Mouse (Mus musculus): ENCODE results near the gene Pafah2. TPM values are rescaled to one million over a fixed set of nuclear protein-coding genes. Genes with fewer than 3 reads are reported as not detected.

Pafah2 gene
- polyA plus RNA-seq, 1 experiment from 2014 or later = 7.6 TPM

GRCm38 (mm10) chr4:134432686-134433360 is 36.7 kb downstream of the Pafah2 start:
- Histone ChIP-seq H3K36me3 (no peaks in the 10 kb centered on the region), H3K4me1 (replicated peaks) (peaks cover 26% of the 10 kb centered on the region), H3K27me3 (no peaks in the 10 kb centered on the region), H3K4me2 (no peak overlapping the region), H3K27ac (replicated peaks) (no peak overlapping the region), H3K4me3 (no peak overlapping the region), H3K9ac (no peak overlapping the region), H3K9me3 (no peaks in the 10 kb centered on the region)
- ATAC-seq (ENCODE audit: low FRiP score, low read depth) = no peak
- WGBS = 64% methylated on average over 15 of the region's 15 CpGs

DNA sequence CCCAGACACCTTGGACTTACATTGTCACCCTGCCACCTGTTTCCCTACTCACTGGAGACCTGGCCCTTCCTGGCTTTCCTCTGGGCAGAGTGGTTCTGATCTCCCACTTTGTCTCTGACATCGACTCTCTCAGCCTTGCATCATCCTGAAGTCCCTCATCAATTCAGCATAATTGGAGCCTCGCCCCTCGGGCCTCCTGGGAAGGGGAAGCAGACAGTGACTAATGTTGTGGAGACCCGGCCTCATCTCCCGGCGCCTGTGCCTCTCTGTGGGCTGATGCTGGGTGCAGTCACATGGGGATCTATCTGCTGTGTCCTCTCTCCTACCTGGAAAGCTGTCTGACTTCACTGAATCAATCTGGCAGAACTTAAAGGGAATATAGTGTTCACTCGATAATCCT is 40.1 kb downstream of the Pafah2 start:
- no peak for ATAC-seq (ENCODE audit: low FRiP score, low read depth)
- WGBS = 30% methylated on average over 7 of the region's 7 CpGs
- Histone ChIP-seq H3K27ac (replicated peaks) (no peak overlapping the region), H3K4me1 (replicated peaks) (peaks cover 10% of the 10 kb centered on the region; the same call in 1 of the 2 replicates), H3K27me3 (no peaks in the 10 kb centered on the region), H3K4me2 (no peak overlapping the region), H3K36me3 (no peaks in the 10 kb centered on the region), H3K9me3 (no peaks in the 10 kb centered on the region), H3K9ac (no peak overlapping the region), H3K4me3 (no peak overlapping the region)

DNA sequence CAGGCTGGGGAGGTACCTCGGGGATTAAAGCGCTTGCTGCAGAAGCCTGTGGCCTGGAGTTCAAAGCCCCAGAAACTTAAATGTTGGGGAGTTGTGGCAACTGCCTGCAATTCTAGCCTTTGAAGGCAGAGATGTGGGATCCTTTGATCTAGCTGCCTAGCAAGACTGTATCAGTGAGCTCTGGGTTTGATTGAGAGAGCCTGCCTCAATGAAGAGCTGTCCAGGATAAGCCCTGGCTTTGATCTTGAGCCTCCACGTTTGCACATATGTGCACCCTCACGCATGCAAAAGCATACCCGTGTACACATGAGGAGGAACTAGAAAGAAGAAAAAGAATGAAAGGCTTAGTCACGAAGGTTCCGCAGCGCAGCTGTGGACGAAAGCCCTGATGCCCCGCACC is 40.5 kb downstream of the Pafah2 start:
- Histone ChIP-seq H3K4me1 (replicated peaks) (peaks cover 10% of the 10 kb centered on the region; the same call in 1 of the 2 replicates), H3K9me3 (no peaks in the 10 kb centered on the region), H3K27me3 (no peaks in the 10 kb centered on the region), H3K36me3 (no peaks in the 10 kb centered on the region), H3K27ac (replicated peaks) (no peak overlapping the region; the same call in 1 of the 2 replicates), H3K4me3 (no peak overlapping the region), H3K9ac (no peak overlapping the region), H3K4me2 (no peak overlapping the region)
- WGBS = 69% methylated on average over 10 of the region's 10 CpGs
- ATAC-seq (ENCODE audit: low FRiP score, low read depth) = no peak

GRCm38 (mm10) chr4:134439119-134439518 is 43.0 kb downstream of the Pafah2 start:
- H3K4me1 ChIP-seq (replicated peaks) = peaks cover 10% of the 10 kb centered on the region; the same call in 1 of the 2 replicates
- H3K36me3 ChIP-seq = no peaks in the 10 kb centered on the region
- H3K27ac ChIP-seq (replicated peaks) = no peak overlapping the region
- no peak overlapping the region for H3K4me2 ChIP-seq
- no peak overlapping the region for H3K9ac ChIP-seq
- H3K27me3 ChIP-seq = no peaks in the 10 kb centered on the region
- no peak for ATAC-seq (ENCODE audit: low FRiP score, low read depth)
- H3K4me3 ChIP-seq = no peak overlapping the region
- no peaks in the 10 kb centered on the region for H3K9me3 ChIP-seq
- 79% methylated on average over 3 of the region's 3 CpGs for WGBS

DNA sequence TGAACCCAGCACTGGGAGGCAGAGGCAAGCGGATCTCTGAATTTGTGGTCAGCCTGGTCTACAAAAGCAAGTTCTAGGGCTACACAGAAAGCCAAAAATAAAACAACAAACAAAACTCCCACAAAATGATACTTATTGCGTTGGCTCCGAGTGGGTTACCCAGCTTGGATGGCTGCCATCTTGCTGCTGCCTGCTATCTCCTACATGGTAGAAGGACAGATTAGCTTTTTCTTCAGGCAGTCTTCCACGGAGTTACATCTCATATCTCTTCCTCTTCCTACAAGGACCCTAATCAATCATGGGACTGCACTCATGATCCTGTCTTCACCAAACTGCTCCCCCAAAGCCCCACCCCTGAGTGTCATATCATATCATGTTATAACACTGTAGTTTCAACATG is 43.8 kb downstream of the Pafah2 start:
- 84% methylated on average over 4 of the region's 4 CpGs for WGBS
- H3K4me1 ChIP-seq (replicated peaks) = peaks cover 10% of the 10 kb centered on the region; the same call in 1 of the 2 replicates
- H3K4me3 ChIP-seq = no peak overlapping the region
- H3K9me3 ChIP-seq = no peaks in the 10 kb centered on the region
- no peak for ATAC-seq (ENCODE audit: low FRiP score, low read depth)
- H3K27me3 ChIP-seq = no peaks in the 10 kb centered on the region
- H3K9ac ChIP-seq = no peak overlapping the region
- H3K4me2 ChIP-seq = no peak overlapping the region
- no peaks in the 10 kb centered on the region for H3K36me3 ChIP-seq
- no peak overlapping the region for H3K27ac ChIP-seq (replicated peaks)

DNA sequence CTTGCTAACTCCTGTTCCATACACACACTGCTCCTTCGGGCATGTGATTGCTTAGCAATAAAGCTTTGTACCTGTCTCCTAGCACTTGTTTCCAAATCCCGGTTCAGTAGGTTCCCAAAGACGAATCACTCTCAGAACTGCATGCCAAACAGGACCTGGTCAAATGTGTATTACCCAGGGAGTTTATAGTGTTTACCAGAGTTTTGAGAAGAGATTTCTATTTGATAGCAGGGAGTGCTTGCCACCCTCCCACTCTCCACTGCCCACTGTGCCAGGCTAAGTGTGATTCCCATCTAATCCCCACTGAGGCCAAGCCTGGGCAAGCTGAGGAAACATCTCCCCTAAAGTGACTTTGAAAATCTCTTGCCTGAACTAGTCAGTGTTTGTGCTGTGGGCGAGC is 46.1 kb downstream of the Pafah2 start:
- H3K36me3 ChIP-seq = no peaks in the 10 kb centered on the region
- H3K9me3 ChIP-seq = no peaks in the 10 kb centered on the region
- no peak overlapping the region for H3K27ac ChIP-seq (replicated peaks)
- 91% methylated on average over 4 of the region's 4 CpGs for WGBS
- no peak for ATAC-seq (ENCODE audit: low FRiP score, low read depth)
- no peaks in the 10 kb centered on the region for H3K27me3 ChIP-seq
- peaks cover 16% of the 10 kb centered on the region for H3K4me1 ChIP-seq (replicated peaks)
- H3K9ac ChIP-seq = no peak overlapping the region
- no peak overlapping the region for H3K4me2 ChIP-seq
- no peak overlapping the region for H3K4me3 ChIP-seq

GRCm38 (mm10) chr4:134443589-134443988 is 47.5 kb downstream of the Pafah2 start:
- no peaks in the 10 kb centered on the region for H3K9me3 ChIP-seq
- no peak overlapping the region for H3K4me3 ChIP-seq
- H3K27me3 ChIP-seq = no peaks in the 10 kb centered on the region
- no peaks in the 10 kb centered on the region for H3K36me3 ChIP-seq
- no peak overlapping the region for H3K27ac ChIP-seq (replicated peaks)
- peaks cover 24% of the 10 kb centered on the region for H3K4me1 ChIP-seq (replicated peaks)
- H3K4me2 ChIP-seq = no peak overlapping the region
- WGBS = 46% methylated on average over 7 of the region's 7 CpGs
- ATAC-seq (ENCODE audit: low FRiP score, low read depth) = no peak; the same call in 1 of the 2 replicates
- H3K9ac ChIP-seq = no peak overlapping the region

GRCm38 (mm10) chr4:134444949-134445348 is 48.8 kb downstream of the Pafah2 start:
- Histone ChIP-seq H3K9ac (no peak overlapping the region), H3K27me3 (no peaks in the 10 kb centered on the region), H3K4me3 (no peak overlapping the region), H3K4me1 (replicated peaks) (peaks cover 37% of the 10 kb centered on the region), H3K27ac (replicated peaks) (peak overlapping the region; percentile 70; the same call in 1 of the 2 replicates), H3K9me3 (no peaks in the 10 kb centered on the region), H3K4me2 (no peak overlapping the region), H3K36me3 (no peaks in the 10 kb centered on the region)
- ATAC-seq (ENCODE audit: low FRiP score, low read depth) = no peak
- WGBS = 38% methylated on average over 7 of the region's 7 CpGs

DNA sequence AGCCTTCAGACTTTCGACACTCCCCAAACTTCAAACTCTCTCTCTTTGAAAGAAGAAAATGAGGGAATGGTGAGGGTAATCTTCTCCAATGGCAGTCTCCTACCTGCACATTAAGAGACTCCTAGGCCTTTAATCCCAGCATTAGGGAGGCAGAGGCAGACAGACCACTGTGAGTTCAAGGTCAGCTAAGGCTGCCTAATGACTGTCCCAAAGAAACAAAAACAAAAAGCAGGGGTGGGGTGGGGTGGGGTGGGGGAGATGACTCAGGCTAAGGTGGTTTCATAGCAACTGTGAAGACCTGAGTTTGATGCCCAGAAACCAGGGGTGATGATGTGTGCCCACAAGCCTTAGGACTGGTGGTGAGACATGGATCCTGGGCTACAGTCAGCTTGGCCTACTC is 49.4 kb downstream of the Pafah2 start:
- Histone ChIP-seq H3K27ac (replicated peaks) (0 out of 2 replicates have a peak overlapping the region, but pooled peaks have one; percentile 23), H3K4me3 (no peak overlapping the region), H3K4me2 (no peak overlapping the region), H3K9ac (no peak overlapping the region), H3K4me1 (replicated peaks) (peaks cover 43% of the 10 kb centered on the region), H3K36me3 (no peaks in the 10 kb centered on the region), H3K27me3 (no peaks in the 10 kb centered on the region), H3K9me3 (no peaks in the 10 kb centered on the region)
- WGBS = 50% methylated on average over 1 of the region's 1 CpGs
- no peak for ATAC-seq (ENCODE audit: low FRiP score, low read depth)

- Histone ChIP-seq H3K9ac (no peak overlapping the region), H3K4me2 (no peak overlapping the region), H3K9me3 (no peaks in the 10 kb centered on the region), H3K4me3 (no peak overlapping the region), H3K27me3 (no peaks in the 10 kb centered on the region), H3K36me3 (no peaks in the 10 kb centered on the region), H3K27ac (replicated peaks) (no peak overlapping the region), H3K4me1 (replicated peaks) (peaks cover 57% of the 10 kb centered on the region)
- WGBS = 51% methylated on average over 19 of the region's 23 CpGs
- ATAC-seq (ENCODE audit: low FRiP score, low read depth) = no peak
Measured at GRCm38 (mm10) chr4:134447966-134448365, 51.8 kb downstream of the Pafah2 start.

GRCm38 (mm10) chr4:134449595-134450391 is 53.7 kb downstream of the Pafah2 start:
- Histone ChIP-seq H3K9me3 (no peaks in the 10 kb centered on the region), H3K27me3 (no peaks in the 10 kb centered on the region), H3K4me1 (replicated peaks) (peaks cover 64% of the 10 kb centered on the region), H3K9ac (no peak overlapping the region), H3K4me3 (no peak overlapping the region), H3K27ac (replicated peaks) (peak overlapping the region; percentile 91), H3K4me2 (peak overlapping the region; percentile 28), H3K36me3 (no peaks in the 10 kb centered on the region)
- peak; percentile 69; the same call in 1 of the 2 replicates for ATAC-seq (ENCODE audit: low FRiP score, low read depth)
- WGBS = 9% methylated on average over 11 of the region's 13 CpGs

Measured in hindbrain, embryonic 15.5 days (tissue).